ENCODE assay signal across 8 mouse cellular contexts in genomic region chr5:122054130-122054843, GRCm38 (mm10). TPM values are rescaled to one million over a fixed set of nuclear protein-coding genes. Genes with fewer than 3 reads are reported as not detected.
DNase-seq lines count a peak whose midpoint lies in the region; ATAC-seq and TF ChIP-seq lines count a peak whose summit lies in the region.

No protein-coding gene starts in this region.

- no peak overlapping the region for H3K27ac ChIP-seq in CH12.LX (ENCODE audit: insufficient read depth, low read depth)
- H3K27ac ChIP-seq in forebrain, embryonic 10.5 days: peak overlapping the region; percentile 65
- peak overlapping the region; percentile 54; the same call in 1 of the 2 replicates for H3K27ac ChIP-seq in hindbrain, embryonic 11.5 days (ENCODE audit: low read depth, low read length)
- H3K27ac ChIP-seq in limb, embryonic 13.5 days: no peak overlapping the region
- peak overlapping the region; percentile 66 for H3K27ac ChIP-seq in midbrain, embryonic 16.5 days (ENCODE audit: low read length)

- no peak for TF ChIP-seq CTCF in CH12.LX (conservative IDR thresholded peaks at IDR 0.05 in 1 of 2, IDR thresholded peaks at IDR 0.05 in 1 of 2; ENCODE audit: low read depth in 2 of 2, low read length in 2 of 2)

- peaks cover 13% of the 10 kb centered on the region for H3K9me3 ChIP-seq in CH12.LX (replicated peaks; ENCODE audit: low read length)
- H3K9me3 ChIP-seq in forebrain, embryonic 10.5 days: peaks cover 12% of the 10 kb centered on the region
- H3K9me3 ChIP-seq in hindbrain, embryonic 11.5 days (ENCODE audit: control insufficient read depth, low read length): peaks cover 3% of the 10 kb centered on the region; the same call in 1 of the 2 replicates
- H3K9me3 ChIP-seq in limb, embryonic 13.5 days: peaks cover 6% of the 10 kb centered on the region
- no peaks in the 10 kb centered on the region for H3K9me3 ChIP-seq in midbrain, embryonic 16.5 days (replicated peaks; ENCODE audit: control insufficient read depth, low read length, poor library complexity, severe bottlenecking)

- H3K4me3 ChIP-seq in CH12.LX (replicated peaks in 1 of 3; ENCODE audit: low read depth in 2 of 3, low read length in 2 of 3, poor library complexity in 1 of 3): no peak overlapping the region
- H3K4me3 ChIP-seq in forebrain, embryonic 10.5 days: peak overlapping the region; percentile 39
- H3K4me3 ChIP-seq in hindbrain, embryonic 11.5 days (ENCODE audit: low read depth, low read length): no peak overlapping the region
- no peak overlapping the region for H3K4me3 ChIP-seq in limb, embryonic 13.5 days
- no peak overlapping the region for H3K4me3 ChIP-seq in midbrain, embryonic 16.5 days (ENCODE audit: low read depth, low read length)

- WGBS in forebrain, embryonic 10.5 days: 41% methylated on average over 13 of the region's 13 CpGs
- 39% methylated on average over 13 of the region's 13 CpGs for WGBS in hindbrain, embryonic 11.5 days
- WGBS in limb, embryonic 13.5 days: 36% methylated on average over 13 of the region's 13 CpGs
- 37% methylated on average over 13 of the region's 13 CpGs for WGBS in midbrain, embryonic 16.5 days

- H3K79me2 ChIP-seq in CH12.LX (replicated peaks; ENCODE audit: control insufficient read depth, extremely low read depth, insufficient read depth, poor library complexity, severe bottlenecking): no peaks in the 10 kb centered on the region

- ATAC-seq in hindbrain, embryonic 11.5 days (ENCODE audit: low FRiP score): peak; percentile 62
- ATAC-seq in limb, embryonic 13.5 days (ENCODE audit: low FRiP score, low read depth): peak; percentile 39; the same call in 1 of the 2 replicates
- ATAC-seq in midbrain, embryonic 16.5 days: peak; percentile 55

- no peak for DNase-seq in CH12.LX (ENCODE audit: extremely low read depth)
- DNase-seq in adrenal gland, postnatal 10 days: peak; percentile 65
- DNase-seq in forebrain, embryonic 10.5 days (ENCODE audit: extremely low spot score, low spot score): peak; percentile 46
- peak; percentile 75 for DNase-seq in hindbrain, embryonic 11.5 days (ENCODE audit: low spot score)
- DNase-seq in spleen, postnatal 10 days (ENCODE audit: low spot score in 2 of 2): no peak
- no peak for DNase-seq in frontal cortex, postnatal 25 days (ENCODE audit: low spot score in 2 of 2)

- no peak for TF ChIP-seq EP300 in CH12.LX (IDR thresholded peaks at IDR 0.05; ENCODE audit: low read length)

- in situ Hi-C loops in CH12.LX (cut with MboI; ENCODE audit: low pct_ligation_motif_present, low pct_unique_long_range_greater_than_20kb, low sequenced_read_pairs): no loop called here

- dilution Hi-C loops in CH12.LX (cut with MboI; ENCODE audit: extremely low pct_ligation_motif_present, extremely low pct_unique_long_range_greater_than_20kb, low sequenced_read_pairs): no loop called here

- no peak overlapping the region for H3K4me2 ChIP-seq in CH12.LX (ENCODE audit: insufficient read depth, low read depth, poor library complexity, severe bottlenecking)
- no peak overlapping the region for H3K4me2 ChIP-seq in hindbrain, embryonic 11.5 days (replicated peaks; ENCODE audit: low read depth, low read length)
- H3K4me2 ChIP-seq in limb, embryonic 13.5 days (replicated peaks): peak overlapping the region; percentile 49
- peak overlapping the region; percentile 56 for H3K4me2 ChIP-seq in midbrain, embryonic 16.5 days (ENCODE audit: low read length)

- TF ChIP-seq POLR2A in CH12.LX (IDR thresholded peaks at IDR 0.05; ENCODE audit: low read depth, low read length): no peak

- H3K36me3 ChIP-seq in CH12.LX (replicated peaks in 1 of 2; ENCODE audit: control insufficient read depth in 1 of 2, insufficient read depth in 1 of 2, low read length in 1 of 2): no peaks in the 10 kb centered on the region
- H3K36me3 ChIP-seq in forebrain, embryonic 10.5 days (replicated peaks): no peaks in the 10 kb centered on the region
- H3K36me3 ChIP-seq in hindbrain, embryonic 11.5 days (ENCODE audit: control insufficient read depth, insufficient read depth, low read length): no peaks in the 10 kb centered on the region
- no peaks in the 10 kb centered on the region for H3K36me3 ChIP-seq in limb, embryonic 13.5 days
- H3K36me3 ChIP-seq in midbrain, embryonic 16.5 days (ENCODE audit: control insufficient read depth, insufficient read depth, low read length): no peaks in the 10 kb centered on the region

- peaks cover 84% of the 10 kb centered on the region for H3K27me3 ChIP-seq in CH12.LX (replicated peaks)
- H3K27me3 ChIP-seq in forebrain, embryonic 10.5 days (ENCODE audit: poor library complexity, severe bottlenecking): peaks cover 43% of the 10 kb centered on the region
- peaks cover 4% of the 10 kb centered on the region; the same call in 1 of the 2 replicates for H3K27me3 ChIP-seq in hindbrain, embryonic 11.5 days (ENCODE audit: control insufficient read depth, insufficient read depth, low read length)
- H3K27me3 ChIP-seq in limb, embryonic 13.5 days: peaks cover 42% of the 10 kb centered on the region
- no peaks in the 10 kb centered on the region for H3K27me3 ChIP-seq in midbrain, embryonic 16.5 days (ENCODE audit: control insufficient read depth, insufficient read depth, low read depth, low read length)

- H3K4me1 ChIP-seq in CH12.LX (ENCODE audit: control insufficient read depth in 1 of 2, insufficient read depth in 2 of 2): peaks cover 4 to 5% of the 10 kb centered on the region in 2 experiments; a peak in 2 of 4 replicates
- peaks cover 46% of the 10 kb centered on the region for H3K4me1 ChIP-seq in forebrain, embryonic 10.5 days
- peaks cover 6% of the 10 kb centered on the region for H3K4me1 ChIP-seq in hindbrain, embryonic 11.5 days (replicated peaks; ENCODE audit: control insufficient read depth, insufficient read depth, low read length)
- H3K4me1 ChIP-seq in limb, embryonic 13.5 days: peaks cover 25% of the 10 kb centered on the region
- peaks cover 19% of the 10 kb centered on the region for H3K4me1 ChIP-seq in midbrain, embryonic 16.5 days (ENCODE audit: control insufficient read depth, insufficient read depth, low read length)

- no peak overlapping the region for H3K9ac ChIP-seq in CH12.LX (ENCODE audit: insufficient read depth, low read depth)
- H3K9ac ChIP-seq in hindbrain, embryonic 11.5 days (ENCODE audit: low read depth, low read length): peak overlapping the region; percentile 34; the same call in 1 of the 2 replicates
- H3K9ac ChIP-seq in limb, embryonic 13.5 days: no peak overlapping the region
- peak overlapping the region; percentile 31; the same call in 1 of the 2 replicates for H3K9ac ChIP-seq in midbrain, embryonic 16.5 days (ENCODE audit: low read depth, low read length)

- TF ChIP-seq RAD21 in CH12.LX (IDR thresholded peaks at IDR 0.05; ENCODE audit: low read depth, low read length): no peak

TF ChIP-seq in CH12.LX, 34 proteins besides CTCF, POLR2A, EP300 and RAD21:
- TF ChIP-seq ELF1 (IDR thresholded peaks at IDR 0.05; ENCODE audit: low read depth, low read length): peak; percentile 47; the same call in 1 of the 2 replicates
- TF ChIP-seq KAT2A (IDR thresholded peaks at IDR 0.05; ENCODE audit: insufficient replicate concordance, low read length): peak; percentile 77; the same call in 1 of the 2 replicates
- TF ChIP-seq TBP (conservative IDR thresholded peaks at IDR 0.05; ENCODE audit: low read depth, low read length): no peak
- peak; percentile 89 for TF ChIP-seq HCFC1 (IDR thresholded peaks at IDR 0.05; ENCODE audit: low read depth, low read length)
- peak; percentile 81 for TF ChIP-seq CHD2 (IDR thresholded peaks at IDR 0.05; ENCODE audit: low read length)

RNA-seq across cellular contexts. Expression of gene Cux2, which starts 4.4 kb away (rescaled TPM):
- 0.17 TPM in 1 of 2 replicates, not detected in the other for total RNA-seq in CH12.LX (2012; rRNA removed)
- not detected in 2 replicates for total RNA-seq in CH12.LX (2014; rRNA removed)
- not detected in 2 replicates for polyA plus RNA-seq in CH12.LX (2012; ENCODE audit: insufficient read length, low read depth)
- total RNA-seq in adrenal gland, postnatal 10 days (2021): 10 to 100 TPM; 23.5 to 25.1 TPM
- polyA plus RNA-seq in forebrain, embryonic 10.5 days (2016; fragmentation: Nextera tagmentation; extraction: Ambion mirVana): 5.0 and 6.5 TPM in 2 replicates
- polyA plus RNA-seq in hindbrain, embryonic 11.5 days (2014; fragmentation: Nextera tagmentation; extraction: Ambion mirVana): 13.7 and 17.4 TPM in 2 replicates
- polyA plus RNA-seq in limb, embryonic 13.5 days (2015; fragmentation: Nextera tagmentation; extraction: Ambion mirVana): 3.8 and 4.1 TPM in 2 replicates
- polyA plus RNA-seq in midbrain, embryonic 16.5 days (2015; fragmentation: Nextera tagmentation; extraction: Ambion mirVana): 20.1 and 20.2 TPM in 2 replicates

RNA-seq across cellular contexts. Expression of gene Myl2, which starts 46.5 kb away (rescaled TPM):
- total RNA-seq in CH12.LX (2012; rRNA removed): not detected in 2 replicates
- not detected in 2 replicates for total RNA-seq in CH12.LX (2014; rRNA removed)
- polyA plus RNA-seq in CH12.LX (2012; ENCODE audit: insufficient read length, low read depth): not detected in 2 replicates
- 100 to 1,000 TPM in 1 of 2 experiments, 10 to 100 TPM in 1; 25.5 to 182 TPM for total RNA-seq in adrenal gland, postnatal 10 days (2021)
- not detected in 2 replicates for polyA plus RNA-seq in forebrain, embryonic 10.5 days (2016; fragmentation: Nextera tagmentation; extraction: Ambion mirVana)
- polyA plus RNA-seq in hindbrain, embryonic 11.5 days (2014; fragmentation: Nextera tagmentation; extraction: Ambion mirVana): 0.77 and 1.2 TPM in 2 replicates
- polyA plus RNA-seq in limb, embryonic 13.5 days (2015; fragmentation: Nextera tagmentation; extraction: Ambion mirVana): 0.61 and 1.0 TPM in 2 replicates
- polyA plus RNA-seq in midbrain, embryonic 16.5 days (2015; fragmentation: Nextera tagmentation; extraction: Ambion mirVana): 1.6 and 2.4 TPM in 2 replicates

Comparison
In these comparisons a context has a peak if more than half of its experiments do, and no peak if none do; other contexts are left out.
1. DNase-seq: peak in adrenal gland, postnatal 10 days (single experiment), forebrain, embryonic 10.5 days (single experiment) and hindbrain, embryonic 11.5 days (single experiment); none in CH12.LX (single experiment), spleen, postnatal 10 days (0 of 2) and frontal cortex, postnatal 25 days (0 of 2).
2. H3K27ac ChIP-seq: peak in forebrain, embryonic 10.5 days (single experiment), hindbrain, embryonic 11.5 days (single experiment) and midbrain, embryonic 16.5 days (single experiment); none in CH12.LX (single experiment) and limb, embryonic 13.5 days (single experiment).
3. H3K4me2 ChIP-seq: peak in limb, embryonic 13.5 days (single experiment) and midbrain, embryonic 16.5 days (single experiment); none in CH12.LX (single experiment) and hindbrain, embryonic 11.5 days (single experiment).
4. H3K9ac ChIP-seq: peak in hindbrain, embryonic 11.5 days (single experiment) and midbrain, embryonic 16.5 days (single experiment); none in CH12.LX (single experiment) and limb, embryonic 13.5 days (single experiment).
5. Peak in every context shown above with its lines, with median percentiles within 50 percentile points of each other: ATAC-seq.